Mouse (Mus musculus): ENCODE measurements around the gene Apba2.

DNA sequence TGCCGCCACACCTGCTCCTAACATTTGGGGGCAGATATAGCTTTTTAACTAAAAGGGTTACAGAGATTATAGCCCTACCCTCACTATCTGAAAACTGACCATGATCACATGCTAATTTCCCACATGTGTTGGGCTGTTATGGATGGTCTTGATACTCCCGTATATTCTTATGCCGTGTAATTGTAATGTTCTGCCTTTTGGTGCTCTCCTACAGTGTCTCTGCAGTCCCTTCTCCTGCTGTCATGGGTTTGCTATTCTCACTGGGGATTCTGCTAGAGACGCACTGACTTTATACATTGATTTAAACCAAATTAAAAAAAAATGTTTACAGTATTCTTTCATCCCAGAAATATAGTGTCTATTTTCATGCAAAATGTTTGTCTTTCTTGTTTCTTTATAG lies 157.4 kb downstream of the Apba2 start:
- no peak for TF ChIP-seq POLR2A (IDR thresholded peaks at IDR 0.05; ENCODE audit: insufficient read length, low read depth)
- no peak for TF ChIP-seq TCF12 (IDR thresholded peaks at IDR 0.05; ENCODE audit: insufficient read depth, poor library complexity, severe bottlenecking)
- TF ChIP-seq MYOG (IDR thresholded peaks at IDR 0.05; ENCODE audit: control insufficient read depth in 1 of 3, insufficient read depth in 1 of 3, insufficient read length in 2 of 3, low read depth in 2 of 3) = no peak

Data from myocyte (in vitro differentiated cells).